Comparison of ENCODE assay signal across 8 mouse cellular contexts in the genomic region with DNA sequence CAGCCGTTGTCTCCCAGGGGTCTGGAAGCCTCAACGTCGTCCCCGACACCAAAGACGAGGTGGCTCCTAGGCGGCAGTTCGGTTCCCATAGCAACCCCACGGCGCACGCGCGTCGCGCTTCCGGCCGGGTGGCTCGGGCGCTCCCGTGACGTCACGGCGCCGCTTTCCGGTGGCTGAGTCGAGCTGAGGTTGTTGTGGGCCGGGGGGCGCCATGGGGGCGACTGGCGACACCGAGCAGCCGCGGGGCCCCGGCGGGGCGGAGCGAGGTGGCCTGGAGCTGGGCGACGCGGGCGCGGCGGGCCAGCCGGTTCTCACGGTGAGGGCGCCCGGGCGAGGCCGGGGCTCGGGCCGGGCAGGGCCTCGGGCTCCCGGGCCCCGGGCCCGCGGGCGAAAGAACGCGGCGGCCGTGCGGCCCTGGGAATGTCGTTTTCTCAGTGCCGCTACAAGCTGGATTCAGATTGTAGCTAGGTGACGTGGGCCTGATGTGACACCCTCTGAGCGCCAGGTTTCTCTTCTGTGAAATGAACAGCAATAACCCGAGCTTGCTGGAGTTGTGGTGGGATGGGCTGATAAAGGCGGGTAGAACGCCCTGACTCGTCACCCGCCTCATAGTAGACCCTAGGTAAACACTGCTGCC. TPM values are rescaled to one million over a fixed set of nuclear protein-coding genes. Genes with fewer than 3 reads are reported as not detected.
DNase-seq lines count a peak whose midpoint lies in the region; ATAC-seq and TF ChIP-seq lines count a peak whose summit lies in the region.

A gene (minus strand): TSS at position 89 of the 637 bp plus-strand sequence.
A gene (plus strand): TSS at position 141 of the 637 bp plus-strand sequence.

- peak within 1 kb of the TSS; percentile 98 for H3K4me3 ChIP-seq in ES-Bruce4 (ENCODE audit: low read depth, low read length)
- peak within 1 kb of the TSS; percentile 88 for H3K4me3 ChIP-seq in forebrain, embryonic 13.5 days
- H3K4me3 ChIP-seq in heart, postnatal 0 days (ENCODE audit: low read depth, low read length) = peak within 1 kb of the TSS; percentile 86
- peak within 1 kb of the TSS; percentile 90 for H3K4me3 ChIP-seq in liver, embryonic 15.5 days (replicated peaks)
- H3K4me3 ChIP-seq in neural tube, embryonic 11.5 days (ENCODE audit: low read depth, low read length) = peak within 1 kb of the TSS; percentile 74
- peak within 1 kb of the TSS; percentile 75 for H3K4me3 ChIP-seq in stomach, embryonic 16.5 days (replicated peaks; ENCODE audit: low read length)

- TF ChIP-seq CTCF in ES-Bruce4 (IDR thresholded peaks at IDR 0.05; ENCODE audit: low read depth, low read length) = no peak
- no peak for TF ChIP-seq CTCF in heart, postnatal 0 days (IDR thresholded peaks at IDR 0.05; ENCODE audit: low read depth)

- peaks cover 14% of the 10 kb centered on the region for H3K36me3 ChIP-seq in ES-Bruce4 (ENCODE audit: control insufficient read depth, insufficient read depth, low read length, poor library complexity, severe bottlenecking)
- H3K36me3 ChIP-seq in forebrain, embryonic 13.5 days (ENCODE audit: poor library complexity, severe bottlenecking) = peaks cover 34% of the 10 kb centered on the region
- peaks cover 34% of the 10 kb centered on the region for H3K36me3 ChIP-seq in heart, postnatal 0 days (replicated peaks; ENCODE audit: control insufficient read depth, insufficient read depth, low read length)
- H3K36me3 ChIP-seq in liver, embryonic 15.5 days (replicated peaks) = peaks cover 38% of the 10 kb centered on the region
- H3K36me3 ChIP-seq in neural tube, embryonic 11.5 days (ENCODE audit: control insufficient read depth, insufficient read depth, low read length) = no peaks in the 10 kb centered on the region
- 0 out of 2 replicates have a peak, but pooled peaks cover 8% of the 10 kb centered on the region for H3K36me3 ChIP-seq in stomach, embryonic 16.5 days (ENCODE audit: control insufficient read depth, insufficient read depth, low read length)

- peak; percentile 88 for DNase-seq in c-Kit-positive CD71-positive TER-119-positive erythroid progenitor cells, embryonic 14.5 days (ENCODE audit: low spot score)
- DNase-seq in heart, postnatal 0 days (ENCODE audit: low spot score) = peak; percentile 87
- DNase-seq in kidney, postnatal 36 days = peak; percentile 94 to 98
- DNase-seq in neural tube, embryonic 11.5 days (ENCODE audit: low spot score) = peak; percentile 94

- H3K27me3 ChIP-seq in ES-Bruce4 (ENCODE audit: control insufficient read depth, insufficient read depth, low read length, poor library complexity, severe bottlenecking) = no peaks in the 10 kb centered on the region
- no peaks in the 10 kb centered on the region for H3K27me3 ChIP-seq in forebrain, embryonic 13.5 days
- no peaks in the 10 kb centered on the region for H3K27me3 ChIP-seq in heart, postnatal 0 days (ENCODE audit: control insufficient read depth, insufficient read depth, low read length)
- peaks cover 25% of the 10 kb centered on the region for H3K27me3 ChIP-seq in liver, embryonic 15.5 days
- H3K27me3 ChIP-seq in neural tube, embryonic 11.5 days (ENCODE audit: control insufficient read depth, insufficient read depth, low read length) = no peaks in the 10 kb centered on the region
- no peaks in the 10 kb centered on the region for H3K27me3 ChIP-seq in stomach, embryonic 16.5 days (ENCODE audit: control insufficient read depth, insufficient read depth, low read length)

- peak; percentile 95 for ATAC-seq in forebrain, embryonic 13.5 days
- ATAC-seq in heart, postnatal 0 days (ENCODE audit: insufficient read depth, low read depth) = peak; percentile 94
- peak; percentile 84 for ATAC-seq in liver, embryonic 15.5 days (ENCODE audit: insufficient read depth)
- peak; percentile 91 for ATAC-seq in neural tube, embryonic 11.5 days (ENCODE audit: insufficient read depth, low FRiP score, low TSS enrichment)
- ATAC-seq in stomach, embryonic 16.5 days (ENCODE audit: insufficient read depth, low FRiP score) = peak; percentile 92

- H3K9ac ChIP-seq in ES-Bruce4 (ENCODE audit: low read depth, poor library complexity, severe bottlenecking) = peak within 1 kb of the TSS; percentile 90
- peak within 1 kb of the TSS; percentile 94 for H3K9ac ChIP-seq in forebrain, embryonic 13.5 days
- H3K9ac ChIP-seq in heart, postnatal 0 days (replicated peaks; ENCODE audit: low read depth, low read length) = peak within 1 kb of the TSS; percentile 90
- peak within 1 kb of the TSS; percentile 98 for H3K9ac ChIP-seq in liver, embryonic 15.5 days
- H3K9ac ChIP-seq in neural tube, embryonic 11.5 days (ENCODE audit: low read length) = peak within 1 kb of the TSS; percentile 82
- H3K9ac ChIP-seq in stomach, embryonic 16.5 days (ENCODE audit: low read length) = peak within 1 kb of the TSS; percentile 98

- WGBS in forebrain, embryonic 13.5 days = under 1% methylated on average over 59 of the region's 70 CpGs
- WGBS in heart, postnatal 0 days = 1% methylated on average over 68 of the region's 70 CpGs
- under 1% methylated on average over 70 of the region's 70 CpGs for WGBS in liver, embryonic 15.5 days (ENCODE audit: insufficient replicate concordance)
- under 1% methylated on average over 61 of the region's 70 CpGs for WGBS in neural tube, embryonic 11.5 days
- under 1% methylated on average over 70 of the region's 70 CpGs for WGBS in stomach, embryonic 16.5 days

- H3K27ac ChIP-seq in ES-Bruce4 (ENCODE audit: insufficient read depth, low read length) = no peak within 1 kb of the TSS
- H3K27ac ChIP-seq in forebrain, embryonic 13.5 days = peak within 1 kb of the TSS; percentile 59
- H3K27ac ChIP-seq in heart, postnatal 0 days (ENCODE audit: low read depth) = peak within 1 kb of the TSS; percentile 79
- peak within 1 kb of the TSS; percentile 93 for H3K27ac ChIP-seq in liver, embryonic 15.5 days (replicated peaks)
- no peak within 1 kb of the TSS for H3K27ac ChIP-seq in neural tube, embryonic 11.5 days (ENCODE audit: low read depth, low read length)
- H3K27ac ChIP-seq in stomach, embryonic 16.5 days (ENCODE audit: low read length) = peak within 1 kb of the TSS; percentile 48

- no peaks in the 10 kb centered on the region for H3K9me3 ChIP-seq in ES-Bruce4 (replicated peaks; ENCODE audit: control insufficient read depth, insufficient read depth, low read length, poor library complexity, severe bottlenecking)
- H3K9me3 ChIP-seq in forebrain, embryonic 13.5 days (replicated peaks) = no peaks in the 10 kb centered on the region
- no peaks in the 10 kb centered on the region for H3K9me3 ChIP-seq in heart, postnatal 0 days (replicated peaks; ENCODE audit: control insufficient read depth, low read length)
- H3K9me3 ChIP-seq in liver, embryonic 15.5 days (replicated peaks) = no peaks in the 10 kb centered on the region
- no peaks in the 10 kb centered on the region for H3K9me3 ChIP-seq in neural tube, embryonic 11.5 days (ENCODE audit: control insufficient read depth, low read length)
- H3K9me3 ChIP-seq in stomach, embryonic 16.5 days (replicated peaks; ENCODE audit: control insufficient read depth, low read length) = no peaks in the 10 kb centered on the region

- TF ChIP-seq POLR2A in ES-Bruce4 (IDR thresholded peaks at IDR 0.05; ENCODE audit: insufficient read depth, low read length) = no peak

- no peaks in the 10 kb centered on the region for H3K4me1 ChIP-seq in ES-Bruce4 (ENCODE audit: control insufficient read depth, insufficient read depth, low read length)
- peaks cover 28% of the 10 kb centered on the region for H3K4me1 ChIP-seq in forebrain, embryonic 13.5 days
- H3K4me1 ChIP-seq in heart, postnatal 0 days (ENCODE audit: control insufficient read depth, insufficient read depth) = peaks cover 14% of the 10 kb centered on the region
- H3K4me1 ChIP-seq in liver, embryonic 15.5 days (replicated peaks) = peaks cover 51% of the 10 kb centered on the region
- H3K4me1 ChIP-seq in neural tube, embryonic 11.5 days (ENCODE audit: control insufficient read depth, insufficient read depth, low read length) = peaks cover 10% of the 10 kb centered on the region
- peaks cover 17% of the 10 kb centered on the region for H3K4me1 ChIP-seq in stomach, embryonic 16.5 days (ENCODE audit: control insufficient read depth, insufficient read depth, low read length)

- peak within 1 kb of the TSS; percentile 94 for H3K4me2 ChIP-seq in forebrain, embryonic 13.5 days
- H3K4me2 ChIP-seq in heart, postnatal 0 days (ENCODE audit: low read depth, low read length) = peak within 1 kb of the TSS; percentile 82
- peak within 1 kb of the TSS; percentile 85 for H3K4me2 ChIP-seq in liver, embryonic 15.5 days
- peak within 1 kb of the TSS; percentile 53 for H3K4me2 ChIP-seq in neural tube, embryonic 11.5 days (ENCODE audit: low read depth)
- peak within 1 kb of the TSS; percentile 86 for H3K4me2 ChIP-seq in stomach, embryonic 16.5 days (ENCODE audit: low read depth, low read length)

- no peak for TF ChIP-seq EP300 in ES-Bruce4 (IDR thresholded peaks at IDR 0.05; ENCODE audit: insufficient read depth, low read depth, low read length)
- no peak for TF ChIP-seq EP300 in heart, postnatal 0 days (IDR thresholded peaks at IDR 0.05; ENCODE audit: low read depth)

RNA-seq across cellular contexts. Expression of the first gene that starts in this region (rescaled TPM):
- polyA plus RNA-seq in ES-Bruce4 (2011; ENCODE audit: insufficient read depth, insufficient read length, low read depth, missing spikeins) = 0.60 and 1.7 TPM in 2 replicates
- 0.92 and 1.4 TPM in 2 replicates for polyA plus RNA-seq in forebrain, embryonic 13.5 days (2015; fragmentation: Nextera tagmentation; extraction: Ambion mirVana)
- total RNA-seq in heart, postnatal 0 days (2014; rRNA removed; ENCODE audit: low replicate concordance) = not detected in 2 replicates
- polyA plus RNA-seq in heart, postnatal 0 days (2015; fragmentation: Nextera tagmentation; extraction: Ambion mirVana) = 0.46 and 0.51 TPM in 2 replicates
- polyA plus RNA-seq in liver, embryonic 15.5 days (2015; fragmentation: Nextera tagmentation; extraction: Ambion mirVana) = 2.3 and 2.4 TPM in 2 replicates
- 0.13 and 1.4 TPM in 2 replicates for polyA plus RNA-seq in neural tube, embryonic 11.5 days (2014; fragmentation: Nextera tagmentation; extraction: Ambion mirVana)
- polyA plus RNA-seq in stomach, embryonic 16.5 days (2015; fragmentation: Nextera tagmentation; extraction: Ambion mirVana) = 1.3 and 1.9 TPM in 2 replicates

RNA-seq across cellular contexts. Expression of the second gene that starts in this region (rescaled TPM):
- 26.7 and 30.4 TPM in 2 replicates for polyA plus RNA-seq in ES-Bruce4 (2011; ENCODE audit: insufficient read depth, insufficient read length, low read depth, missing spikeins)
- polyA plus RNA-seq in forebrain, embryonic 13.5 days (2015; fragmentation: Nextera tagmentation; extraction: Ambion mirVana) = 75.2 and 80.2 TPM in 2 replicates
- 8.9 and 19.1 TPM in 2 replicates for total RNA-seq in heart, postnatal 0 days (2014; rRNA removed; ENCODE audit: low replicate concordance)
- 42.8 and 43.3 TPM in 2 replicates for polyA plus RNA-seq in heart, postnatal 0 days (2015; fragmentation: Nextera tagmentation; extraction: Ambion mirVana)
- 40.5 and 41.1 TPM in 2 replicates for polyA plus RNA-seq in liver, embryonic 15.5 days (2015; fragmentation: Nextera tagmentation; extraction: Ambion mirVana)
- polyA plus RNA-seq in neural tube, embryonic 11.5 days (2014; fragmentation: Nextera tagmentation; extraction: Ambion mirVana) = 67.9 and 77.0 TPM in 2 replicates
- 58.0 and 58.3 TPM in 2 replicates for polyA plus RNA-seq in stomach, embryonic 16.5 days (2015; fragmentation: Nextera tagmentation; extraction: Ambion mirVana)

Comparison
In these comparisons a context has a peak if more than half of its experiments do, and no peak if none do; other contexts are left out.
1. H3K27ac ChIP-seq: peak in forebrain, embryonic 13.5 days (single experiment), heart, postnatal 0 days (single experiment), liver, embryonic 15.5 days (single experiment) and stomach, embryonic 16.5 days (single experiment); none in ES-Bruce4 (single experiment) and neural tube, embryonic 11.5 days (single experiment).
2. Peak in every context shown above with its lines, with median percentiles within 50 percentile points of each other: H3K4me3 ChIP-seq, H3K9ac ChIP-seq, DNase-seq, ATAC-seq and H3K4me2 ChIP-seq.